Mouse (Mus musculus) heart, embryonic 12.5 days (tissue): Measurements from ENCODE around the gene Ak4. TPM values are rescaled to one million over a fixed set of nuclear protein-coding genes. Genes with fewer than 3 reads are reported as not detected.
A peak's percentile ranks its signal among the peaks of the same experiment; 100 is the strongest.

ENCODE experiments used
- ATAC-seq: fragments of 200-750 bp; cut with Nextera tagmentation; 2 replicates; pipeline ENCODE4 v1.8.0; 2017; ENCODE audit warnings: moderate TSS enrichment, moderate library complexity; ENCODE audit not compliant: insufficient number of reproducible peaks, low FRiP score
- H3K27ac ChIP-seq: fragments of 300-500 bp; sonication (generic); 2 replicates; pipeline ENCODE4 v1.5.1; 2016; ENCODE audit warnings: mild to moderate bottlenecking, moderate library complexity; ENCODE audit not compliant: poor library complexity, severe bottlenecking
- H3K27me3 ChIP-seq: fragments of 300-500 bp; sonication (generic); replicated peaks from 2 replicates; pipeline ENCODE4 v1.6.1; 2016; ENCODE audit warnings: mild to moderate bottlenecking, moderate library complexity
- H3K36me3 ChIP-seq: fragments of 300-500 bp; sonication (generic); 2 replicates; pipeline ENCODE4 v1.6.1; 2016; ENCODE audit warnings: mild to moderate bottlenecking, moderate library complexity
- H3K4me1 ChIP-seq: fragments of 300-500 bp; sonication (generic); replicated peaks from 2 replicates; pipeline ENCODE4 v1.6.1; 2016; ENCODE audit warnings: mild to moderate bottlenecking
- H3K4me2 ChIP-seq: fragments of 300-500 bp; sonication (generic); 2 replicates; pipeline ENCODE4 v1.6.1; 2016; ENCODE audit warnings: mild to moderate bottlenecking, moderate library complexity
- H3K4me3 ChIP-seq: fragments of 300-500 bp; sonication (generic); 2 replicates; pipeline ENCODE4 v1.5.1; 2016; ENCODE audit warnings: mild to moderate bottlenecking
- H3K9ac ChIP-seq: fragments of 300-500 bp; sonication (generic); 2 replicates; pipeline ENCODE4 v1.6.1; 2016; ENCODE audit warnings: mild to moderate bottlenecking, moderate library complexity
- H3K9me3 ChIP-seq: fragments of 300-500 bp; sonication (generic); replicated peaks from 2 replicates; pipeline ENCODE4 v1.6.1; 2016; ENCODE audit warnings: mild to moderate bottlenecking, moderate library complexity
- WGBS: fragments of 180-500 bp; shearing (Covaris S2); methylation state at CpG from one replicate; pipeline ENCODE4 v1.1.7; 2016; 5-methylcytosine and 5-hydroxymethylcytosine counted together
- polyA plus RNA-seq: library from polyadenylated mRNA; unstranded; fragments of >200 nt; fragmentation: Nextera tagmentation; extraction: Ambion mirVana; gene quantifications from 2 replicates; pipeline ENCODE4 v1.2.1, GENCODE M21; 2016

Ak4 gene
- polyA plus RNA-seq, 1 experiment from 2014 or later: 32.6 TPM

- no peaks in the 10 kb centered on the region for H3K9me3 ChIP-seq
- no peak overlapping the region for H3K4me2 ChIP-seq
- ATAC-seq: no peak
- no peak overlapping the region for H3K9ac ChIP-seq
- no peak overlapping the region; the same call in 1 of the 2 replicates for H3K27ac ChIP-seq
- peaks cover 42% of the 10 kb centered on the region for H3K4me1 ChIP-seq
- no peak overlapping the region for H3K4me3 ChIP-seq
- H3K27me3 ChIP-seq: no peaks in the 10 kb centered on the region
- H3K36me3 ChIP-seq: peaks cover 8% of the 10 kb centered on the region
- WGBS: 58% methylated on average over 5 of the region's 5 CpGs
These were observed 4.5 kb downstream of the Ak4 start for GRCm38 (mm10) chr4:101423571-101423970.

DNA sequence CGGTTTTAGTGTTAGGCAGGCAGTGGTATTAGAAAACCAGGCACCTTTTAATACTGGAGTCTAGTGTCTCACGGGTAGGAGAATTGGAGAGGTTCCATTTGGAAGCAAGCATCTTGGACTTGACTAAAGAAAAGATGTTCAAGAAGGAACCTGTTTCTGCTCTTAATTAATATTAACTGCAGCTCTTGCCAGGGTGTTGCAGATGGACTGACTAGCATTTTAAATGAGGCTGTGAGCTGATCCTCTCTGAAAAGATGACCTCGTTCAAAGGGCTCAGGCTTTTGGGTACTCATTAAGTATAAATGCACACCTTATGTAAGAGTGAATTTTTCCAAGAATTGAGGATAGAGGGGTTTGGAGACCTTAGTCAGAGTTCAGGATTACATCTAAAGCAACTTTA, 5.4 kb downstream of the Ak4 start:
- no peak overlapping the region for H3K4me2 ChIP-seq
- no peak overlapping the region for H3K4me3 ChIP-seq
- H3K27me3 ChIP-seq: no peaks in the 10 kb centered on the region
- no peak overlapping the region for H3K9ac ChIP-seq
- no peaks in the 10 kb centered on the region for H3K9me3 ChIP-seq
- ATAC-seq: no peak
- no peak overlapping the region for H3K27ac ChIP-seq
- 73% methylated on average over 3 of the region's 3 CpGs for WGBS
- peaks cover 8% of the 10 kb centered on the region for H3K36me3 ChIP-seq
- H3K4me1 ChIP-seq: peaks cover 42% of the 10 kb centered on the region

DNA sequence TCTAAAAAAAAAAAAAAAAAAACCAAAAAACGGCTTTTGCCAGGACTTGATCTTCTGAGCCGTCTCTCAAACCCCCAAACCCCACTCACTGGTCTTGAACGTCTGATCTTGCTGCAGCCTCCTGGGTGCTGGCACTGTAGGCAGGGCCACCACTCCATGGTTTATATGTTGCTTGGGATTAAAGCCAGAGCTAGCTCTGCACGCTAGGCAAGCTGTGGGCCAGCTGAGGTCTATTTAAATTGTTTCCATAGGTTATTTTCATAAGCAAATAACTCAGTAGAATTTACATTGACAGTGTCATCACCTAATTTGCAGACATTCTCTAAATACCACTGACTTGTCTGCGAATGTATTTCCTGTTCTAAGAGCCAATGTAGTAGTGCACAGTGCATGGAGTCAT, 6.0 kb downstream of the Ak4 start:
- no peak overlapping the region for H3K4me2 ChIP-seq
- no peaks in the 10 kb centered on the region for H3K27me3 ChIP-seq
- no peak for ATAC-seq
- peaks cover 8% of the 10 kb centered on the region for H3K36me3 ChIP-seq
- H3K4me1 ChIP-seq: peaks cover 42% of the 10 kb centered on the region
- no peaks in the 10 kb centered on the region for H3K9me3 ChIP-seq
- no peak overlapping the region for H3K4me3 ChIP-seq
- no peak overlapping the region for H3K9ac ChIP-seq
- H3K27ac ChIP-seq: no peak overlapping the region
- 63% methylated on average over 5 of the region's 5 CpGs for WGBS

DNA sequence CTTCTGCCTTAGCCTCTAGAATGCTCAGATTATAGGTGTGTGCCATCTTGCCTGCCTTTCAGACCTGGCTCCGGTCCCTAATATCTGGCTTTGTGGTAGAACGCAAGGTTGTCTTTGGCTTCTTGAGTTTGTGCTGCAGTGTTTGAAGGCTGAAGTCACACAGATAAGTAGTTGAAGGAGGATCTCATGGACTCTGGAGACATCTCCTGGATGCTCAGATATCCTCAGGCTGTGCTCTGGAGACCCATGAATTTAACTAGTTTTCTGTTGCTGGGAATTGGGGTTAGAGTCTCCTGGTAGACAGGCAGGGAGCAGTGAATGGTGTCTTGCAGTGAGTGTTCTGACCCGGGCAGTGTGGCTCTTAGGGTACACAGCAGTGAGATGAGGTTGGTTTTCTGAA, 6.6 kb downstream of the Ak4 start:
- no peak overlapping the region for H3K4me2 ChIP-seq
- H3K9me3 ChIP-seq: no peaks in the 10 kb centered on the region
- H3K4me1 ChIP-seq: peaks cover 42% of the 10 kb centered on the region
- peaks cover 10% of the 10 kb centered on the region for H3K36me3 ChIP-seq
- no peak overlapping the region for H3K4me3 ChIP-seq
- no peak for ATAC-seq
- H3K27ac ChIP-seq: no peak overlapping the region
- H3K27me3 ChIP-seq: no peaks in the 10 kb centered on the region
- H3K9ac ChIP-seq: no peak overlapping the region
- WGBS: 76% methylated on average over 3 of the region's 3 CpGs

DNA sequence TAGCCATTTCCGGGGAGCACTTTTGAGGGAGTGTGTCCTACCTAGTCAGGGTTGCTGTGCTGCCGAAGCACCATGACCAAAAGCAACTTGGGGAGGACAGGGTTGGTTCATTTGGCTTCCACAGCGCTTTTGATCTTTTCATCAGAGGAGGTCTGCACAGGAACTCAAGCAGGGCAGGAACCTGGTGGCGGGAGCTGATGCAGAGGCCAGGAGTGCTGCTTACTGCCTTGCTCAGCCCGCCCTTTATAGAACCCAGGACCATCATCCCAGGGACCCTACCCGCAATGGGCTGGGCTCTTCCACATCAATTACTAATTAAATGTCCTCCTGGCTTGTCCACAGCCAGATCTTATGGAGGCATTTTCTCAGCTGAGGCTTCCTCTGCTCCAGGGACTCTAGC, 7.5 kb downstream of the Ak4 start:
- H3K4me2 ChIP-seq: no peak overlapping the region

GRCm38 (mm10) chr4:101427886-101428680, 9.0 kb downstream of the Ak4 start:
- Histone ChIP-seq H3K9ac (no peak overlapping the region; the same call in 1 of the 2 replicates), H3K4me3 (no peak overlapping the region), H3K27me3 (no peaks in the 10 kb centered on the region), H3K27ac (no peak overlapping the region), H3K36me3 (peaks cover 14% of the 10 kb centered on the region), H3K9me3 (no peaks in the 10 kb centered on the region), H3K4me2 (no peak overlapping the region), H3K4me1 (peaks cover 49% of the 10 kb centered on the region)
- 76% methylated on average over 11 of the region's 11 CpGs for WGBS
- no peak for ATAC-seq

More for the DNA sequence above, 7.5 kb downstream of the Ak4 start:
- no peak overlapping the region for H3K9ac ChIP-seq
- H3K27ac ChIP-seq: no peak overlapping the region
- no peaks in the 10 kb centered on the region for H3K9me3 ChIP-seq
- no peaks in the 10 kb centered on the region for H3K27me3 ChIP-seq
- ATAC-seq: no peak
- H3K4me3 ChIP-seq: no peak overlapping the region
- H3K36me3 ChIP-seq: peaks cover 14% of the 10 kb centered on the region
- whole genome bisulfite sequencing: 84% methylated on average over 6 of the region's 6 CpGs
- H3K4me1 ChIP-seq: peaks cover 44% of the 10 kb centered on the region

- H3K4me3 ChIP-seq: no peak overlapping the region
- peaks cover 8% of the 10 kb centered on the region; the same call in 1 of the 2 replicates for H3K36me3 ChIP-seq
- H3K4me2 ChIP-seq: no peak overlapping the region
- peaks cover 49% of the 10 kb centered on the region for H3K4me1 ChIP-seq
- H3K27ac ChIP-seq: no peak overlapping the region
- H3K9me3 ChIP-seq: no peaks in the 10 kb centered on the region
- no peak for ATAC-seq
- no peaks in the 10 kb centered on the region for H3K27me3 ChIP-seq
- WGBS: 85% methylated on average over 2 of the region's 2 CpGs
- no peak overlapping the region for H3K9ac ChIP-seq
These were observed 10.0 kb downstream of the Ak4 start for GRCm38 (mm10) chr4:101429073-101429472.

GRCm38 (mm10) chr4:101430000-101430399, 10.9 kb downstream of the Ak4 start:
- Histone ChIP-seq H3K9me3 (no peaks in the 10 kb centered on the region), H3K4me1 (peaks cover 44% of the 10 kb centered on the region), H3K27me3 (no peaks in the 10 kb centered on the region), H3K4me2 (no peak overlapping the region), H3K36me3 (peaks cover 10% of the 10 kb centered on the region; the same call in 1 of the 2 replicates), H3K4me3 (no peak overlapping the region), H3K9ac (no peak overlapping the region), H3K27ac (no peak overlapping the region)
- WGBS: 91% methylated on average over 6 of the region's 6 CpGs
- ATAC-seq: no peak

DNA sequence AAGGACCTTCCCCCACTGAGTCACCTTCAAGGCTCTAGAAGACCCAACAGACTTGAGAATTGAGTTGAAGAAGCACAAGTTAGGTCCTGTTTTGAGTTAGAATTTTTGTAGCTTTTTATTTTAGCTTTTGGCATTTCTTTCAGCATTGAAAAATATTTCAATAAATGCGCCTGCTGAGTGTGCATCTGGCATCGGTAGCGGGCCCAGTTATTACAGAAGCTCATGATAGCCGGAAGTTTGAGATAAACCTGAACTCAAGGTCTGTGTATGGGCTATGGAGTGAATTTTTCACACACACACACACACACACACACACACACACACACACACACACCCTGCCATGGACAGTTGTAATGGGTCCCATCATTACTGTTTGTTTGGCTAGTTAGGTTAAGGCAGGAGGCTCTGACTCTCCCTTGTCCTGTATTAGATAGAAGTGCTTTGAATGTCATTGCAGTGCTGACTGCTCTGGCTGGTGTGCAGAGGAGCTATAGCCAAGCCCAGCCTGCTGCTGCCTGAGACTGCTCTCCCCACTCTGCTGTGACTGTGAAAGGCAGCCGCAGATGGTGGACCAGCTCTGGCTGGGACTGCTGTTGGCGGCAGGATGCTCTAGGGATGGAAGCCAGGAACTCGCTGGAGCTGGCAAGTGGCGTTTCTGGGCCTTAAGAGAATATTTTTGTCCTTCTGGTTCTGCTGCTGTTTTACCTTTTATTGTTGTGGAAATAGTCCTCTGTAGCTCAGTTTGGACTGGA, 17.9 kb downstream of the Ak4 start:
- Histone ChIP-seq H3K4me3 (no peak overlapping the region), H3K27me3 (no peaks in the 10 kb centered on the region), H3K4me1 (peaks cover 79% of the 10 kb centered on the region), H3K9ac (0 out of 2 replicates have a peak overlapping the region, but pooled peaks have one; percentile 8), H3K4me2 (no peak overlapping the region), H3K36me3 (0 out of 2 replicates have a peak, but pooled peaks cover 3% of the 10 kb centered on the region), H3K9me3 (no peaks in the 10 kb centered on the region), H3K27ac (peak overlapping the region; percentile 86)
- no peak for ATAC-seq
- 55% methylated on average over 8 of the region's 8 CpGs for WGBS

- Histone ChIP-seq H3K27ac (peak overlapping the region; percentile 86), H3K9ac (no peak overlapping the region; the same call in 1 of the 2 replicates), H3K27me3 (no peaks in the 10 kb centered on the region), H3K9me3 (no peaks in the 10 kb centered on the region), H3K4me3 (peak overlapping the region; percentile 18; the same call in 1 of the 2 replicates), H3K4me2 (peak overlapping the region; percentile 51), H3K4me1 (peaks cover 80% of the 10 kb centered on the region), H3K36me3 (0 out of 2 replicates have a peak, but pooled peaks cover 3% of the 10 kb centered on the region)
- ATAC-seq: no peak
- 27% methylated on average over 8 of the region's 8 CpGs for WGBS
These were observed 19.2 kb downstream of the Ak4 start for GRCm38 (mm10) chr4:101438271-101438670.

GRCm38 (mm10) chr4:101439738-101440389, 20.8 kb downstream of the Ak4 start:
- H3K9ac ChIP-seq: peak overlapping the region; percentile 31; the same call in 1 of the 2 replicates

More at GRCm38 (mm10) chr4:101439738-101440389, 20.8 kb downstream of the Ak4 start:
- peak overlapping the region; percentile 9; the same call in 1 of the 2 replicates for H3K4me3 ChIP-seq
- WGBS: 16% methylated on average over 13 of the region's 13 CpGs
- peak; percentile 86 for ATAC-seq
- H3K36me3 ChIP-seq: no peaks in the 10 kb centered on the region
- H3K9me3 ChIP-seq: no peaks in the 10 kb centered on the region
- peaks cover 84% of the 10 kb centered on the region for H3K4me1 ChIP-seq
- H3K27me3 ChIP-seq: no peaks in the 10 kb centered on the region
- H3K4me2 ChIP-seq: peak overlapping the region; percentile 46
- peak overlapping the region; percentile 86 for H3K27ac ChIP-seq
